Mouse (Mus musculus): Measurements from ENCODE around the gene Ttc30b.

The Ttc30b gene

DNA sequence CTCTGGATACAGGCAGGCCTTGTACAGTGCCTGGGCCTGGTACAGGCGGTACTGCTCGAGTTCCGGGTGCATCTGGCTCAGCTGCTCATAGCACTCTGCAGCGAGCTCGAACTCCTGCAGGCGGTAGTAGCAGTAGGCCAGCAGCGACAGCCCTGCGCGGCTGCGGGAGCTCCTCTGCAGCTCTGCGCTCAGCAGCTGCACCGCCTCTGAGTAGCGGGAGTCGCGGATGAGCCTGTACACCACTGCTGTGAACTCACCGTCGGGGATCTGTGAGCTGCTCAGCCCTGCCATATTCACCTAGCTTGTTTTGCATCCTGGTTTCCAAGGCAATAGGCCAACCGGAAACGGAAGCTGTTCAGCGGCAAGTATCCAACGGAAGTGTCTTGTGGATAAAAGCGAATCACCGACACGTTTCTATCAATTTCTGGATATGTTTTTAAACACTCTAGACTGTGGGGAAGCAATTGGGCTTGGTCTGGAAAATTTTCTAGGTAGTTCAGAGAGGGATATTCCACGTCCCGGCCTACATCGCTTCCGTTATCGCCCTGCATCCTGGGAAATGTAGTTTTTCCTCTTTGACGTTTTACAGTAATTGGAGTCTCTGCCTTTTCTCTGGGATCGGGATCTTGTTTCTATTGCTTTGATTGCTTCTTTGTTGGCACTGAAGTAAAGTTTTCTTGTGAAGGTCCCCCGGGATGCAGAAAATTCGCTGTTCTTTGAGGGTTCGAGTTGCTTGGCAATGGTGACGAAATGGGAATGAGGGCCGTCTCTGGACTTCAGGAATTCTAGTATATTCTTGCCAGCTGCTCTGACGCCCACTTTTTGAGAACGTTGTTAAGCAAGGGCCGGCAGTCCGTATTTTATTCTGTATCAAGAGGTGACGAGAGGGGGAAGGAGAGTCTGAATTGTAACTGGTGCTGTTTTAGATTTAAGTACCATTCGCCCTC lies at the start of gene Ttc30b:
Gene Ttc30b, minus strand, starts transcription at position 469 of the 947 bp plus-strand sequence.
- 2% methylated on average over 42 of the region's 42 CpGs for WGBS

DNA sequence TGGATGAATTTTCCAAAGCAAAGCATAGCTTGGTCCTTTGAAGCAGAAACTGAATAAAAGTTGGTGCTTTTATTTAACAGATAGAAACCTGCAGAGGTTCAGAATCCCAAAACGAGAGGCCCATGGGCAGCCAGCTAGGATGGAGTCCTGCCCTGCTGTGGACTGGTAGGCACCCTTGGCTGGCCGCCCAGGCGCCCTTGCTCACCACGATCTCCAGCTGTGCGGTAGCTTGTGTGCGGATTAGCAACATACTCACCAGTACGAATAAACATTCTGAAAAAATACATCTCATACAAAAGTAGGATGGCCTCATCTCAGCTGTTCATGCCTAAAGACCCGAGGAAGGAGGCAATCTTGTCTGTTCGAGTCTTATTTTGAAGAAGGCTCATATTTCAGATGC lies 49.4 kb upstream of the Ttc30b start:
- WGBS, result 69% methylated on average over 9 of the region's 9 CpGs

DNA sequence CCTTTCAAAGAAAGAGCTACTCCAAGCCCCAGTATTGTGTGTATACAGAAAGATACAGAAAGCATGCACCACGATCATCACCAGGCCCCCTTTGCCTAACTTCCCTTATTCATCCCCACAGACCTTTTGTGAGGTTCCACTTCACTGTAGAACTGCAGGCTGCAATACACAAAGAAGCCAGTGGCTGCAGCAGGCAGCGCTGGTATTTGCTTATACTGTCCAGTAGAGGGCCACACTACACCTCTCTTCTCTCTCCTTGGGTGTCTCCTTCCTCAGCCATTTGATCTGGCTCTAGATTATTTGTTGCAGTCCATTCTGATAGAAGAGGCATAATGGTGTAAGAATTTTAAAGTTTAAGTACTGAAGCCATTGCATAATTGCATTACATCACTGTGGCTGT lies 46.7 kb upstream of the Ttc30b start:
- WGBS, result 5% methylated on average over 2 of the region's 2 CpGs

DNA sequence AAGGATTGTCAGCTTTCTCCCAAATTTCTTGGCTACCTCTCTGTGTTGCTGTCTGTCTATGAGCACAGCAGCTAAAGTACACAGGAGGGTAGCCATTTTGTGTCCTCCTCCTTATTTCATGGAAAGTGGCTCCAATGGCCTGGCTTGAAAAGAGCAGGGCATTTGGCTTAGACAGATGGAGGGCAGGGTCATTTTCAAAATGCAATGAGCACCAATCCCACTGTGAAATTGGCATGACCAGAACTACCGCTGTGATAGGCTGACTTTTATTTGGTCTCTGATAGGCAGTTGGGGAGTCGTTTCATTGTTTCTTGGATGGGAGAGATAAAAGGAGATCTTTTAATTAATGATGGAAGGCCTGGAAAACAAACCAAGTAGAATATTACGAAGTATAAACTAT lies 45.5 kb upstream of the Ttc30b start:
- 94% methylated on average over 3 of the region's 3 CpGs for WGBS

DNA sequence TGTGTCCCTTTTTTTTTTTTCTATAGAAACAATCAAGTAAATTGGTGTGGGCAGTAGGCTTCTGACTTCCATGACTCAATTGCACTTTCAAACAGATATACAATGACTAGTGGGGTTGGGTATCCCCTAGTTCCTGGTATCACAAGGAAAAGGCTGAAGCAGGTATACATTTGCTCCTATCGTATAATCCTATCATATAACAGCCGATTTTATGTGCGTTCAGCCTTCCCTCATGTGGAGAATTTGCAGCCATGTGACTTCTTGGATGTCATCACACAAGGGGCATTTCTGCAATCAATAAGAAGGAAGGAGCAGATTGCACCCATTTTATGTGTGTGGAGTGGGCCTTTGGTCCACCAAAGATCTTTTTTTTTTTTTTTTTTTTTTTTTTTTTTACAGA lies 44.7 kb upstream of the Ttc30b start:
- 98% methylated on average over 3 of the region's 3 CpGs for WGBS

DNA sequence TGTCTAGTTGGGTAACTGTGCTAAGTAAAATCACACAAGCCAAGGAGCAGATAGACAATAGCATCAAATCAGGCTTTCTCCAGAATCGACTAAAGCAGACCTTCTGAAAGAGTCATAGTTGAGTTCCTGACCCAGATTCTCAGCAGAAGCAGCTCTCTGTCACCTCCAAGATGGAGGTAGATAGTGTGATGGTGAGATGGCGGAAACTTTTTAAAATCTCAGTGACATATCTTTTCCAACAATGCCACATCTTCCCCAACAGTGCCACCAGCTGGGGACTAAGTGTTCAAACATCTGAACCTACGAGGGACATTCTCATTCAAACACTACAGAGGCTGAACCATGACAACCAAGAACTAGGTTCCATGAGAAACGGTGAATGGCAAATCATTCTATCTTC lies 44.2 kb upstream of the Ttc30b start:
- WGBS, result 98% methylated on average over 4 of the region's 4 CpGs

DNA sequence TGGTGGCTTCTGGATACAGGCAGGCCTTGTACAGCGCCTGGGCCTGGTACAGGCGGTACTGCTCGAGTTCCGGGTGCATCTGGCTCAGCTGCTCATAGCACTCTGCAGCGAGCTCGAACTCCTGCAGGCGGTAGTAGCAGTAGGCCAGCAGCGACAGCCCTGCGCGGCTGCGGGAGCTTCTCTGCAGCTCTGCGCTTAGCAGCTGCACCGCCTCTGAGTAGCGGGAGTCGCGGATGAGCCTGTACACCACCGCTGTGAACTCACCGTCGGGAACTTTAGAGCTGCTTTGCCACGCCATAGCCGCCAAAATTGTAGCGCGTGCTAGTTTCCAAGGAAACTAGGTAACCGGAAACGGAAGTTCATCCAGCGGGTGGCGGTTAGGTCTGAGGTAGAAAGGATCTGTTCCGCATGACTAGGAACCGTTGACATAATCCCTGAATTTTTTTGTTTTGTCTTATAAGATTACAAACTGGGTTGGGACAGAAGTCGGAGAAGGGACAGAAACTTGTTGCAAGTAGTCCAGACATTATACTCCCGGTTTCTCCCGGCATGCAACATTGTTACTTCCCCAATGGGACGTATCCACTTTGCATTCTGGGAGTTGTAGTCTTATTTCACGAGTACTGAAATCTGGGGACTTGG lies 43.2 kb upstream of the Ttc30b start, which contains the start of gene Ttc30a1:
Gene Ttc30a1, minus strand, starts transcription at position 528 of the 642 bp plus-strand sequence.
- WGBS, result 1% methylated on average over 34 of the region's 34 CpGs

DNA sequence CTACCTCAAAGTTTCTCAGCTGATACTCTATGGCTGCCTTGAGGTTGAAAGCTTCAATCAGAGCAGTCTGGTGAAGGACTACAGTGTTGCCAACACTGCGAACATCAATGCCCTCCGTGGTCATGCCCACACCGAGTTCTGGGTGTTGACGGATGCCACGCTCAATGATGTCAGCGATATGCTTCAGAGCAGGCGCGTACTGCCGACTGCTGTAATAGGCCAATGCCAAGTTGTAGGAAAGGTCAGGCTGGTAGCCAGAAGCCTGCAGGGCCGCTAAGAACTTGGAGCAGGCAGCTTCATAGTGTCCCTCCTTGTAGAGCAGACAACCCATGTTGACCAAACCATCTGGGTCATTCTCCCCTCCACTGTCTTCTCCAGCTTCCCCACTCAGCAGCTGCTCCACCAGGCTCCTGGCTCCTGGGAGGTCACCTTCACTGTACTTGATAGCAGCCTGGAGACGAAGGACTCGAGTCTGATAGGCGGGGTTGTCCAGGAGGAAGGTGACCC lies 42.6 kb upstream of the Ttc30b start:
- 98% methylated on average over 13 of the region's 13 CpGs for WGBS

DNA sequence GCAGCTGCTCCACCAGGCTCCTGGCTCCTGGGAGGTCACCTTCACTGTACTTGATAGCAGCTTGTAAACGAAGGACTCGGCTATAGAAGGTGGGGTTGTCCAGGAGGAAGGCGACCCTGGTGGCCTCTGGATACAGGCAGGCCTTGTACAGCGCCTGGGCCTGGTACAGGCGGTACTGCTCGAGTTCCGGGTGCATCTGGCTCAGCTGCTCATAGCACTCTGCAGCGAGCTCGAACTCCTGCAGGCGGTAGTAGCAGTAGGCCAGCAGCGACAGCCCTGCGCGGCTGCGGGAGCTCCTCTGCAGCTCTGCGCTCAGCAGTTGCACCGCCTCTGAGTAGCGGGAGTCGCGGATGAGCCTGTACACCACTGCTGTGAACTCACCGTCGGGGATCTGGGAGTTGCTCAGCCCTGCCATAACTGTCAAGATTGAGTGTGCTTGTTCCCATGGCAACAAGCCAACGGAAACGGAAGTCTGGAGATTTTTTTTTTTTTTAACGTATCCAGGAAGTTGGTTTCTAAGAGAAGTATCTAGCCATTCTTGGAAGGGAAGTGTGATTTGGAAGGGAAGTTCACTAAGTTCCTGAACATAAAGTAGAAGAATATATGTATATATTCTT lies 39.5 kb upstream of the Ttc30b start, which contains the start of gene Ttc30a2:
Gene Ttc30a2, minus strand, starts transcription at position 419 of the 617 bp plus-strand sequence.
- WGBS, result 36% methylated on average over 23 of the region's 24 CpGs

DNA sequence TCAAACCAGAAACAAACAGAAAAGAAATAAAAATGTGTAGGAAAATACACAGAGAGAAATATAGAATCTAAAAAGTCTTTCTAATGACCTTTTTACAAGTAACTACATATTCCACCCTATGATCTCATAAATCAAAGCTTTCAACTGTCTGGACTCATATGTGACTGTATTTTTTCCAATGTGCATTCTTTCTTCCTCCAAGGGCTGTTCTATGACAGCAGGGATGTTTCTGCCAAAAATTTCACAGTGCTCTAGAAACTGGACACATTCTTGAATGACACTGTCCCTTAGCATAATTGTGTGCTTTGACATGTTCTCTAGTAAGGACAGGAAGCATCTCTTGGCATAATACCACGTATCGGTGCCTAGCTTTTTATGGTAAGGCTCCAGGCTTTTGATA lies 37.7 kb upstream of the Ttc30b start:
- 88% methylated on average over 2 of the region's 2 CpGs for WGBS

DNA sequence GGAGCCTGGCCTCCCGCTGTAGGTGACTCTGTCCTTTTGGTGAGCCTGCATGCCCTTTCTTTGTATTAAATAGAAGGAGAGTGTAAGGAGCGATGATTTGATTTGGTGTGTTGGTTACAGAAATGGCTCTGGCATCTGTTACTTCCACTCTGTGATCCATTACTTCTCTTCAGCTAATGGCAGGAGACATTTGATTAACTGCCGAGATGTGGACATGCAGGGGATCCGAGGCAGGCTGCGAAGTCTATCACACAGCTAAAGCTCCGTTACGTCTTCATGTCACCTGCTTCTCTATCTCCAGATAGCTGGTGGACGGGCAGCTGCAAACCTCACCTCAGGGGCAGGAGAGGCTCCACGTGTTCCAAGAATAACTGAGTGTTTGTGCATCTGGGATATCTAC lies 35.7 kb upstream of the Ttc30b start:
- WGBS, result 88% methylated on average over 9 of the region's 9 CpGs

DNA sequence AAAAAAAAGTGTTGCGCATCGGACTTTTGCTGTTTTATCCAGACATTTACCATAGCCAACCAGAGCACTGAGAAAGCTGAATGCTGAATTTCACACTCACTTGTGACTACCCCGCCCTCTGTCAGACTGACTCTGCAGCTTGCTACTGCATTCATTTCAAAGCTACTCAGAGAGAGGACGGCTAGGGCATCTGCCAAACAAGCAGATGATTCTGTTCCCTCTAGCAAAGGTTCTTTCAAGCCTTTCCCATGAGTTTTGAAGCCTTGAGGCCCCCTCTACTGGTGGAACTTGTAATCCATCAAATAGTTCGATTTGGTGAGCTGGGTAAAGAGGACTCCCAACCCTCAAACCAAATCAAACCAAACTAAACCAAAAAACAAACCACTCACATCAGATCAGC lies 26.6 kb upstream of the Ttc30b start:
- 6% methylated on average over 5 of the region's 5 CpGs for WGBS

DNA sequence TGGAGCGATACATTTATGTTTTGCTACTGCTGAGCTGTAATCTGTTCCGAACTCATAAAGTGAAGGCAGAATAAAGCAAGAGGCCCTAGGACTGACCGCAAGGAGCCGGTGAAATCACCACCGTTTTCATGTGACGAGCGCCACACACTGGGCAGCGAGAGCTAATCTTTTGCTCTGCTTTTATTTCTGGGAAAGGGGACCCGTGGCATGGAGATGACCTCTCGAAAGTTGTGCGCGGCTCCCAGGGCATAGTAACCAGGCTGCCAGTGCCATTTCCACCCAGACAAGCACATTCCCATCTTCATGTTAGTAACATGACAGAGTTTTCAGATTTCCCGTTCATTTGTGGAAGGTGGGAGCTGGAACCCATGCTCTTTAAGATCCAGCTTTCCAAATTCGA lies 26.1 kb upstream of the Ttc30b start:
- WGBS, result 11% methylated on average over 14 of the region's 14 CpGs

DNA sequence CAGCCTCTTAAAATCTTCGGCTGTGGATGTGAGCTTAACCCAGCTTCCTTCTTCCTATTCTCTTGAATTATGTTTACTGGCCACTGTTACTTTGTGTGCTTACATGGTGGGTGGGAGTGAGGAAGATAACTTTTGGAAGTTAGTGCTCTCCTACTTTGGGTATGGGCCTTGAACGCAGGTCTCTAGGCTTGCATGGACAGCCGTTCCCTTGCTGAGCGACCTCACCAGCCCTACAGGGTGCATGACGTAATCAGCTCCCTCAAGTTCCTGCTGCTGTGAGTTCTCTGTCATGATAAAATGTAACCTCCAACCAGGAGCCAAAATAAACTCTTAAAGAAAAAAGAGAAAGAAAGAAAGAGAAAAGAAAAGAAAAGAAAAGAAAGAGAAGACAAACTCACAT lies 25.7 kb upstream of the Ttc30b start:
- WGBS, result 70% methylated on average over 5 of the region's 5 CpGs

DNA sequence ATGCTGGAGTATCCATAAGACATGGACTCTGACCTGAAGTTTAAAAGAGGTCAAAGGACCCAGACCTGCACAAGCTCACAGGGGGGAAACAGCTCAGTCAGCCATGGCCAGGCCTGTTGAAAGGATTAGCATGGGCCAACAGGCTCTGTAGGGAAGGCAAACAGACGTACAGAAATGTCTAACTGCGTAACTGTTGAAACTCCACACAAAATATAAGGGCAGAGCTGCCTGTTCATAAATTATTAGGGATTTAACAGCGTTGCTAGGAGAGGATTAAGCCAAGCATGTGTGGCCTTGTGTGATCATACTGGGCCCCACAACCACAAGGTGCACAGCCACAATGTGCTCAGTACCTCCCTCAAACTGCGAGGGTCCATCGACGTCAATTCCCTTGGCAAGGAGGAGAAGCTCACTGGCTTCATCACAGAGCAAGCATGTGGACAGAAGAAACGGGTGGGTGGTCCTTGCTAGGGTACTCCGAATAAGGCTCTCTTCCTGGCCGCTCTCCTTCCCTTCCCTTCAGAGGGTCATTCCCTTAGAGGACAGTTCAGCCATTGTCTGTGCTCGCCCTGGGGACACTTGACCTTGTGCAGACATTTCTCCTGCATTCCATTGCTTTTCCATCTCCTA lies 24.9 kb upstream of the Ttc30b start:
- 84% methylated on average over 10 of the region's 10 CpGs for whole genome bisulfite sequencing

DNA sequence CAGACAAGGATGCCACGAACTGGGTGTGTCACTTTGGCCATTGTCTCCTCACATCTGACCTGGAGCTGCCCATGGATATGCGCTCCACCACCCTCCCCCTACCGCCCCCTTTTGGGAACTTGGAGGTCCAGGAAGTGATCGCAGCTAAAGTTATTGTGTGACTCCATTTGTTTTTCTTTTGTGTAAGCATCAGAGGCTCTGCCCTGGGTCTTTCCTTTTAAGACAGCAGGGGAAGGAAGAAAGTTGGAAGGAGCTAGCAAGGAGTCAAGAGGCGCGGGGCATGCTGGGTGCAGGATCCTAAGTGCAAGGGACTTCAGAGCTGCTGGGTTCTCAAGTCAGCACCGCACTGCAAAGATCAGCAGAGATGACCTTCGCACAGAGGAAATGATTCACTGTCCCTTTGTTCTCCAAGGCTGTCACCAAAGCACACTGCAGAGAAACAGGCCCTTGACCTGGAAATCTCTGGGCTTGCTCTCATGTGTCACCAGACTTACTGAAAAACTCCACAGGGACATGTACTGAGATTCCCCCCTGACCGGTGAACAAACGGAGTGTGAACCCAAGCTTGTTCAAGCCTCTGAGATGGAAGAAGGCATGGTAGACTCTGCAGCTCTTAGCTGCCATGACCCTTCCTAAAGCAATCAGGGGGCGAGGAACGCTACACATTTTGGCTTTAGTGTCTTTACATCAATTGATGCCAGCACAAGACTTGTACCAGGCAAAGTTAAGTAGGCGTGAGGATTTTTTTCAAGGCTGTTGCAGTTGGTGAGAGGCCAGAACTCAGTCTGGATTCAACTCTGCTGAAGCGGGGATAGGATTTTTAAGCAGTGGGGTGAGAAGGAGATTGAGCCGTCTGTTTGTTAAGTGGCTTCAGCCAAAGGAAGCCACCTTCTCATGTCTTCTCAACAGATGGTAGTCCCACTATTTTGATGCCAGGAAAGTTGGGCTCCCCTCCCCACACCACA lies 22.3 kb upstream of the Ttc30b start:
- WGBS, result 47% methylated on average over 15 of the region's 15 CpGs

DNA sequence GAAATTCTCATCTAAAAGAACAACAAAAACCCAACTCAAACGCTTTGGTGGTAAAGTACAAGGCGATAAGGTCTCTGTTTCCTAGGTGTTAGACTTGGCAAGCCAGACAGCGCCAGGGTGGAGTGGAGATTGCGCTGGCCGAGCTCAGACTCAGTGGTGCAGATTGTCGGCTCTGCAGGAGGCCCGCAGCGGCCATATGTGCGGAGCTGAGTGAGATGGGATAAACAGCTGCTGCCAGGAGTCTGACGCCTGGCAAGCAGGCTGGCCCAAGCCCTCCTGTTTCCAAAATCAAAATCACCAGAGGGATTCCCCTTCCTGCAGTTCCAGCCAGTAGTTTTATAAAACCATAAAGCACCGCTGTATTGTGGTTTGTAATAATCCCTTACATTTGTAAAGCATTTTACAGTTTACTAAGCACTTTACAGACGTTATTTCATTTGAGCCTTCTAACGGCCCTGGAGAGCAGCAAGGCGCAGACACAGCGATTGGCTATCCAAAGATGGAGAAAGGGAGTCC lies 21.5 kb upstream of the Ttc30b start:
- 33% methylated on average over 15 of the region's 15 CpGs for WGBS

DNA sequence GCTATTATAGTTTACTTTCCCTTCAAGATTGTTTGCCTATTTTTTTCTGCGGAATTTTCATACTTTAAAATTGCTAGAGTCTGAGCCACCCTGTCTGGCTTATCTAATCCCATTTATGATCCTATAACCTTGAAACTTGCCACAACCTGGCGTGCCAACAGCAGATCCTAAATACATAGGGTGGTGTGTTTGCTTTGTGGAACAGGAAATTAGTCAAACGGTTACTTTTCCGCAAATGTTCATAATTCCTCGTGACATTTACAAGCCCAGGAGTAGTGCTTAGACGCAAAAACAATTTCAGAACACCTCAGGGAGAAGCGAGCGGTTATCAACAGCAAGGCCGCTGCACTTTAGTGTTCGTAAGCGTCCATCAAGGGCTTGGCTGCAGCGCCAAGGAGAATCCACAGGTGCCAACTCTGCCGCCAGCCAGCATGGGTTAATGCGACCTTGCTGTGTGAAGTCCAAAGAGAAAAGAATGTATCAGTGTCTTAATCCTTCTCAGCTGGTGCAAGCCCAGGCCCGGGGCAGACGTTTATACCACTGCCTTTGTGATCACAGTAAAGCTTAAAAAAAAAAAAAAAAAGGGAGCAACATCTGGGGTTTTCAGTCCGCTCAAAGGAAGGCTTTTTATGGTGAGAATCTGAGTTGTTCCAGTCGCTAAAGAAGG lies 20.9 kb upstream of the Ttc30b start:
- WGBS, result 63% methylated on average over 18 of the region's 18 CpGs

DNA sequence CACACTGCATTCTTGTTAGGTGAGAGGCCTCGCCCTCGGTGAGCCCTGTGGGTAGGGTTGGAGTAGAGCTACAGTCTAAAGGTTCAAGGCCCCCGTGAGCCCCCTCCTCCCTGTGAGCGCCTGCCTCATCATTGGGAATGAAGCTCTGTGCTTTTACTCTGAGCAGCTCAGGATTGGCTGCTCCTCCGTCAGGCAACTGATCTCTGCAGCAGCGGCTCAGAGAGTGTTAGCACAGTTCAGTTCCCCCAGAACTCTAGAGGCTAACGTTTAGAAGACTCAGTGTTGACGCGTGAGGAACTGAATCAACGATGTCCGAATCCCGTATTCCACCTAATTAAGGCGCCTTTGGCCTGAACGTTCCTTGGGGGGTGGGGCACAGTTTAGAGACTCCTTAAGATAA lies 17.3 kb upstream of the Ttc30b start:
- 59% methylated on average over 14 of the region's 14 CpGs for WGBS

DNA sequence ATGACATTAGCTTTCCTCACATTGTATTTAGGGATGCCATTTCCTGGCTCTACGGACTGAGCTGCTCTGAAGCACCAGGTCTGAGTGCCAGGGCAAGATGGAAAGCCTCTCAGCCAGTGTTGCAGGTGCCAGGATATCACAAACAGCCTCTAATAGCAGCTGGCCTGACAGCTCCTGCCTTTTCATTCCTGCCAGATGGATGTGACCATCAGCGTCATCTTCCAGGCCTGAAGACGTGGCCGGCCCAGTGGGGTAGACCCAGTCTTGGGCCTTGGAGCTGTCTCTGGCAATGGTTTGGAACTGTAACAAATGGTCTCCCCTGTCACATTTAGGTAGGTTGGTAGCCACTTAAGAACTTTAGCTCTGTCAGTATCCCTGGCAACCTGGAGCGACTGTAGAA lies 14.9 kb upstream of the Ttc30b start:
- WGBS, result 92% methylated on average over 5 of the region's 5 CpGs

Data from cerebral cortex, adult 2 months (tissue).